Mouse (Mus musculus) forelimb bud, embryonic 11.5 days (tissue): ENCODE measurements around the gene Fbxw18.
"Not testable (repeated sequence)": the region's sequence is repeated elsewhere in the genome, so short reads cannot be mapped to it uniquely, and the experiment has no call there.

Source experiments
- DNase-seq: peaks from one replicate; pipeline ENCODE4 v3.0.0-alpha.2; 2012; ENCODE audit warnings: low read depth, low spot score

Gene Fbxw18

DNA sequence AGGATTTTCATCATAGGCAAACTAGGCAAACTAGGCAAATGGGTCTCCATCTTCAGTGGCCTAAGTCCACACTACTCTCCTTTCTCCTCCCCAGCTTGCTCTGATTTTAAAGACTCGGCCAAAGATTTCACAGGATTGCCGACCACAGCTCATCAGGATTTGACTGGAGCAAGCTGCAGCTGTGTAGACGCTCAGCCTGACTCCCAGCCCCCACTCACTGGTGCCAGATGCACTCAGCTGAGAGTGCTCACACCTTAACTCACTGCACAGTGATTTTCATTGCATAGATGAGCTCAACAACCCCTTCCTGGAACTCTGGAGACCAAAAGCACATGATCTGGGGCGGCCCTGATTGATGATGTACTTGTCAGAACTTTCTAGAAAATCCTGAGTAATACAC is at the start of gene Fbxw18:
TSS of gene Fbxw18 (minus strand) at position 101 of the 400 bp plus-strand sequence.
- not testable (repeated sequence) for DNase-seq

DNA sequence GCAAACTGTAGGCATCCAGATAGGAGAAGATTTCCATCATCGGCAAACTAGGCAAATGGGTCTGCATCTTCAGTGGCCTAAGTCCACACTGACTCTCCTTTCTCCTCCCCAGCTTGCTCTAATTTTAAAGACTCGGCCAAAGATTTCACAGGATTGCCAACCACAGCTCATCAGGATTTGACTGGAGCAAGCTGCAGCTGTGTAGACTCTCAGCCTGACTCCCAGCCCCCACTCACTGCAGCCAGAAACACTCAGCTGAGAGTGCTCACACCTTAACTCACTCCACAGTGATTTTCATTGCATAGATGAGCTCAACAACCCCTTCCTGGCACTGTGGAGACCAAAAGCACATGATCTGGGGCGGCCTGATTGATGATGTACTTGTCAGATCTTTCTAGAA is 43.5 kb upstream of the Fbxw18 start, which contains the start of gene Fbxw26:
TSS of gene Fbxw26 (minus strand) at position 101 of the 400 bp plus-strand sequence.
- DNase-seq = not testable (repeated sequence)

DNA sequence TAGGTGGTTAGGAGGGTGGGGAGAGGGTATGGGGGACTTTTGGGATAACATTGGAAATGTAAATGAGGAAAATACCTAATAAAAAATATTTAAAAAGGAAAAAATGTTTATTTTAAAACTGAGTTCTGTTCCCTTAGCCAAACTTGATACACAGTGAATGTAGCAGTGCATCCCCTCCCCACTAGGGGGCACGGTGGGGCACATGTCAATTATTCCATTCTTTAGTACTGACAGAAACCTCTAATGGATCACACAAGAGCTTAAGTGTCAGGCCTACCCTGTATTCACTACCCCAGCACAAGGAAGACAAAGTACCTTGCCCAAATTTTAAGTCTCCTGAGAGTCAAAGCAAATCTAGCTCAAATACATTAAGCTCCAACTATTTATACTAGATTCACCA is 17.2 kb downstream of the Fbxw18 start:
- peak; percentile 7 for DNase-seq

DNA sequence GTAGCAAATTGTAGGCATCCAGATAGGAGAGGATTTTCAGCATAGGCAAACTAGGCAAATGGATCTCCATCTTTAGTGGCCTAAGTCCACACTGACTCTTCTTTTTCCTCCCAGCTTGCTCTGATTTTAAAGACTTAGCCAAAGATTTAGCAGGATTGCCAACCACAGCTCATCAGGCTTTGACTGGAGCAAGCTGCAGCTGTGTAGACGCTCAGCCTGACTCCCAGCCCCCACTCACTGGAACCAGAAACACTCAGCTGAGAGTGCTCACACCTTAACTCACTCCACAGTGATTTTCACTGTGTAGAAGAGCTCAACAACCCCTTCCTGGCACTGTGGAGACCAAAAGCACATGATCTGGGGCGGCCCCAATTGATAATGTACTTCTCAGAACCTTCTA is 37.9 kb downstream of the Fbxw18 start, which contains the start of gene Fbxw25:
TSS of gene Fbxw25 (minus strand) at position 101 of the 400 bp plus-strand sequence.
- not testable (repeated sequence) for DNase-seq
